Mouse (Mus musculus) ovary, postnatal 36 days (tissue): ENCODE results near the gene Prkce.

Source experiments
- DNase-seq: peaks from one replicate; pipeline ENCODE4 v3.0.0; 2022; ENCODE audit warnings: low spot score, mixed read lengths

Prkce gene

GRCm38 (mm10) chr17:86637311-86637710 lies 469.7 kb downstream of the Prkce start:
- DNase-seq, result no peak

GRCm38 (mm10) chr17:86639279-86639678 lies 471.7 kb downstream of the Prkce start:
- DNase-seq, result no peak

- no peak for DNase-seq
These were observed 479.6 kb downstream of the Prkce start for GRCm38 (mm10) chr17:86647226-86647625.

- no peak for DNase-seq
These were observed 481.4 kb downstream of the Prkce start for GRCm38 (mm10) chr17:86648856-86649435.

- no peak for DNase-seq
These were observed 482.7 kb downstream of the Prkce start for GRCm38 (mm10) chr17:86650241-86650640.

GRCm38 (mm10) chr17:86651091-86651490 lies 483.5 kb downstream of the Prkce start:
- no peak for DNase-seq

- no peak for DNase-seq
These were observed 485.2 kb downstream of the Prkce start for GRCm38 (mm10) chr17:86652751-86653150.

- DNase-seq, result no peak
These were observed 488.8 kb downstream of the Prkce start for GRCm38 (mm10) chr17:86656369-86656768.

- no peak for DNase-seq
These were observed 494.7 kb downstream of the Prkce start for GRCm38 (mm10) chr17:86662301-86662700.

- no peak for DNase-seq
These were observed 495.9 kb downstream of the Prkce start for GRCm38 (mm10) chr17:86663471-86663870.

GRCm38 (mm10) chr17:86667836-86668600 lies 500.4 kb downstream of the Prkce start:
- no peak for DNase-seq

GRCm38 (mm10) chr17:86669641-86670373 lies 502.2 kb downstream of the Prkce start:
- DNase-seq, result no peak

GRCm38 (mm10) chr17:86670731-86671130 lies 503.1 kb downstream of the Prkce start:
- no peak for DNase-seq

- no peak for DNase-seq
These were observed 507.4 kb downstream of the Prkce start for GRCm38 (mm10) chr17:86674971-86675370.

GRCm38 (mm10) chr17:86676336-86676735 lies 508.8 kb downstream of the Prkce start:
- no peak for DNase-seq

- DNase-seq, result no peak
These were observed 509.3 kb downstream of the Prkce start for GRCm38 (mm10) chr17:86676909-86677308.

- DNase-seq, result no peak
These were observed 517.7 kb downstream of the Prkce start for GRCm38 (mm10) chr17:86685263-86685662.

GRCm38 (mm10) chr17:86687021-86687420 lies 519.4 kb downstream of the Prkce start:
- DNase-seq, result no peak

GRCm38 (mm10) chr17:86690871-86691390 lies 523.3 kb downstream of the Prkce start:
- no peak for DNase-seq

GRCm38 (mm10) chr17:86697751-86698150 lies 530.2 kb downstream of the Prkce start:
- DNase-seq, result no peak

GRCm38 (mm10) chr17:86703336-86703735 lies 535.8 kb downstream of the Prkce start:
- DNase-seq, result no peak

- DNase-seq, result no peak
These were observed 537.7 kb downstream of the Prkce start for GRCm38 (mm10) chr17:86705236-86705635.

GRCm38 (mm10) chr17:86706467-86706866 lies 538.9 kb downstream of the Prkce start:
- DNase-seq, result no peak
